Mouse (Mus musculus): ENCODE measurements around the gene Olfr1306.

Gene Olfr1306

GRCm38 (mm10) chr2:111916171-111916570 lies at the start of gene Olfr1306:
Gene Olfr1306, minus strand, starts transcription at chr2:111916271.
- in situ Hi-C loops (cut with MseI, MboI): no loop called here

- in situ Hi-C loops (cut with MseI, MboI): no loop called here
Measured at GRCm38 (mm10) chr2:111964844-111965243, 48.8 kb upstream of the Olfr1306 start, which contains the start of gene Olfr1308. Gene Olfr1308, minus strand, starts transcription at chr2:111964944.

- in situ Hi-C loops (cut with MseI, MboI): no loop called here
Measured at GRCm38 (mm10) chr2:111949340-111949739, 33.3 kb upstream of the Olfr1306 start, which contains the start of gene Olfr1307. Gene Olfr1307, minus strand, starts transcription at chr2:111949440.

GRCm38 (mm10) chr2:111877049-111877448 lies 39.0 kb downstream of the Olfr1306 start, which contains the start of gene Olfr1305:
Gene Olfr1305, minus strand, starts transcription at chr2:111877149.
- in situ Hi-C loops (cut with MseI, MboI): no loop called here
